15 mouse cellular contexts compared by ENCODE assay signal in genomic region chr9:16439941-16440340, GRCm38 (mm10).
DNase-seq lines count a peak whose midpoint lies in the region; ATAC-seq and TF ChIP-seq lines count a peak whose summit lies in the region.
"Had no signal": no experiment of that assay in that cellular context is flagged by ENCODE, and none has a peak within 500 bp of the region (broad histone marks: within the 10 kb centered on the region; RNA-seq: fewer than 3 reads in every experiment).

No protein-coding gene starts in this region.

- no peaks in the 10 kb centered on the region for H3K36me3 ChIP-seq in forebrain, embryonic 12.5 days (replicated peaks)
- no peaks in the 10 kb centered on the region for H3K36me3 ChIP-seq in forebrain, embryonic 11.5 days (ENCODE audit: control insufficient read depth, insufficient read depth, low read length)
- no peaks in the 10 kb centered on the region for H3K36me3 ChIP-seq in hindbrain, embryonic 13.5 days
- no peaks in the 10 kb centered on the region for H3K36me3 ChIP-seq in midbrain, embryonic 13.5 days
- H3K36me3 ChIP-seq: stomach, embryonic 15.5 days had no signal

- peak overlapping the region; percentile 32 for H3K27ac ChIP-seq in forebrain, embryonic 12.5 days
- no peak overlapping the region for H3K27ac ChIP-seq in forebrain, embryonic 11.5 days (ENCODE audit: low read depth, low read length)
- peak overlapping the region; percentile 77 for H3K27ac ChIP-seq in hindbrain, embryonic 13.5 days
- H3K27ac ChIP-seq in midbrain, embryonic 13.5 days, result peak overlapping the region; percentile 78
- H3K27ac ChIP-seq: gastrocnemius, adult 2 months; liver, embryonic 14.5 days; stomach, embryonic 15.5 days had no signal

- H3K4me2 ChIP-seq in forebrain, embryonic 12.5 days, result no peak overlapping the region
- H3K4me2 ChIP-seq in forebrain, embryonic 11.5 days (ENCODE audit: low read depth, low read length, severe bottlenecking), result no peak overlapping the region
- peak overlapping the region; percentile 16; the same call in 1 of the 2 replicates for H3K4me2 ChIP-seq in hindbrain, embryonic 13.5 days
- H3K4me2 ChIP-seq in midbrain, embryonic 13.5 days (replicated peaks), result 0 out of 2 replicates have a peak overlapping the region, but pooled peaks have one; percentile 35
- H3K4me2 ChIP-seq: stomach, embryonic 15.5 days had no signal

- DNase-seq in forebrain, embryonic 11.5 days (ENCODE audit: low spot score), result no peak
- peak; percentile 76 for DNase-seq in brain, embryonic 14.5 days (ENCODE audit: low read depth)
- no peak for DNase-seq in thymus, postnatal 4 days
- DNase-seq in cerebellum, postnatal 10 days, result no peak
- DNase-seq: cerebellum, adult 8-10 months; gastrocnemius, adult 2 months; lung, postnatal 36 days had no signal

- no peak for ATAC-seq in forebrain, embryonic 12.5 days (ENCODE audit: low FRiP score)
- no peak for ATAC-seq in forebrain, embryonic 11.5 days (replicated peaks; ENCODE audit: low FRiP score)
- peak; percentile 37; the same call in 1 of the 2 replicates for ATAC-seq in hindbrain, embryonic 13.5 days (ENCODE audit: low FRiP score)
- ATAC-seq in midbrain, embryonic 13.5 days, result peak; percentile 7; the same call in 1 of the 2 replicates
- no peak for ATAC-seq in cerebellum, adult (ENCODE audit: insufficient number of reproducible peaks, low FRiP score, low TSS enrichment)
- ATAC-seq: Patski had no signal

- 53% methylated on average over 3 of the region's 3 CpGs for WGBS in forebrain, embryonic 12.5 days
- 67% methylated on average over 3 of the region's 3 CpGs for WGBS in forebrain, embryonic 11.5 days
- 22% methylated on average over 3 of the region's 3 CpGs for WGBS in hindbrain, embryonic 13.5 days
- 21% methylated on average over 3 of the region's 3 CpGs for WGBS in midbrain, embryonic 13.5 days

- H3K4me3 ChIP-seq in forebrain, embryonic 12.5 days (replicated peaks), result no peak overlapping the region
- H3K4me3 ChIP-seq in forebrain, embryonic 11.5 days (ENCODE audit: low read depth, low read length), result no peak overlapping the region
- no peak overlapping the region for H3K4me3 ChIP-seq in hindbrain, embryonic 13.5 days
- no peak overlapping the region for H3K4me3 ChIP-seq in midbrain, embryonic 13.5 days (replicated peaks)
- H3K4me3 ChIP-seq: erythroblast, embryonic 14.5 days; gastrocnemius, adult 2 months; stomach, embryonic 15.5 days had no signal

- H3K4me1 ChIP-seq in forebrain, embryonic 12.5 days, result peaks cover 68% of the 10 kb centered on the region
- peaks cover 6% of the 10 kb centered on the region for H3K4me1 ChIP-seq in forebrain, embryonic 11.5 days (replicated peaks; ENCODE audit: control insufficient read depth, insufficient read depth, low read length)
- peaks cover 70% of the 10 kb centered on the region for H3K4me1 ChIP-seq in hindbrain, embryonic 13.5 days (replicated peaks)
- H3K4me1 ChIP-seq in midbrain, embryonic 13.5 days (replicated peaks), result peaks cover 80% of the 10 kb centered on the region

- no peaks in the 10 kb centered on the region for H3K27me3 ChIP-seq in forebrain, embryonic 12.5 days
- no peaks in the 10 kb centered on the region for H3K27me3 ChIP-seq in forebrain, embryonic 11.5 days (ENCODE audit: control insufficient read depth, insufficient read depth, low read length)
- no peaks in the 10 kb centered on the region for H3K27me3 ChIP-seq in hindbrain, embryonic 13.5 days
- no peaks in the 10 kb centered on the region for H3K27me3 ChIP-seq in midbrain, embryonic 13.5 days
- H3K27me3 ChIP-seq: Patski; stomach, embryonic 15.5 days had no signal

- no peak for TF ChIP-seq CTCF in brain, embryonic 14.5 days (IDR thresholded peaks at IDR 0.05; ENCODE audit: borderline replicate concordance, extremely low read depth, insufficient read depth, insufficient read length)

- no peak for TF ChIP-seq POLR2A in brain, embryonic 14.5 days (IDR thresholded peaks at IDR 0.05; ENCODE audit: borderline replicate concordance, extremely low read depth, insufficient read depth, insufficient read length, poor library complexity, severe bottlenecking)

- no peaks in the 10 kb centered on the region for H3K9me3 ChIP-seq in forebrain, embryonic 12.5 days
- H3K9me3 ChIP-seq in forebrain, embryonic 11.5 days (ENCODE audit: control insufficient read depth, low read length), result no peaks in the 10 kb centered on the region
- no peaks in the 10 kb centered on the region for H3K9me3 ChIP-seq in hindbrain, embryonic 13.5 days
- no peaks in the 10 kb centered on the region for H3K9me3 ChIP-seq in midbrain, embryonic 13.5 days
- H3K9me3 ChIP-seq: stomach, embryonic 15.5 days had no signal

- H3K9ac ChIP-seq in forebrain, embryonic 12.5 days, result no peak overlapping the region
- no peak overlapping the region for H3K9ac ChIP-seq in forebrain, embryonic 11.5 days (ENCODE audit: low read length)
- no peak overlapping the region for H3K9ac ChIP-seq in hindbrain, embryonic 13.5 days
- no peak overlapping the region for H3K9ac ChIP-seq in midbrain, embryonic 13.5 days (replicated peaks)
- H3K9ac ChIP-seq: liver, embryonic 14.5 days; stomach, embryonic 15.5 days had no signal

Comparison
In these comparisons a context has a peak if more than half of its experiments do, and no peak if none do; other contexts are left out.
1. ATAC-seq: peak in hindbrain, embryonic 13.5 days (single experiment) and midbrain, embryonic 13.5 days (single experiment); none in forebrain, embryonic 12.5 days (single experiment), forebrain, embryonic 11.5 days (single experiment) and cerebellum, adult (single experiment).
2. H3K4me2 ChIP-seq: peak in hindbrain, embryonic 13.5 days (single experiment) and midbrain, embryonic 13.5 days (single experiment); none in forebrain, embryonic 12.5 days (single experiment) and forebrain, embryonic 11.5 days (single experiment).